Mouse (Mus musculus) heart, adult 18-20 months (tissue): Measurements from ENCODE around the gene Catsperb. TPM values are rescaled to one million over a fixed set of nuclear protein-coding genes. Genes with fewer than 3 reads are reported as not detected.
"Not testable (repeated sequence)": the region's sequence is repeated elsewhere in the genome, so short reads cannot be mapped to it uniquely, and the experiment has no call there.

Source experiments
- DNase-seq, 2 experiments: peaks; one replicate each; pipeline ENCODE4 v3.0.0; 2021 to 2022; ENCODE audit warnings: mixed read lengths in 1 of 2
- long read RNA-seq, 2 experiments: library from polyadenylated mRNA; stranded (forward); transcript quantifications; one replicate each; pipeline ENCODE4 v2.0.0; 2021
- microRNA-seq, 2 experiments: library from miRNA; unstranded; fragments of <30 nt; microRNA quantifications; one replicate each; pipeline ENCODE4 v1.2.0; 2022
- total RNA-seq, 2 experiments: library from RNA; stranded (reverse); gene quantifications; 2 replicates each; pipeline ENCODE4 v1.2.3; 2021

The Catsperb gene
- not detected for total RNA-seq
- long read RNA-seq, experiment 1 = 0 reads
- long read RNA-seq, experiment 2 = 0 reads

DNA sequence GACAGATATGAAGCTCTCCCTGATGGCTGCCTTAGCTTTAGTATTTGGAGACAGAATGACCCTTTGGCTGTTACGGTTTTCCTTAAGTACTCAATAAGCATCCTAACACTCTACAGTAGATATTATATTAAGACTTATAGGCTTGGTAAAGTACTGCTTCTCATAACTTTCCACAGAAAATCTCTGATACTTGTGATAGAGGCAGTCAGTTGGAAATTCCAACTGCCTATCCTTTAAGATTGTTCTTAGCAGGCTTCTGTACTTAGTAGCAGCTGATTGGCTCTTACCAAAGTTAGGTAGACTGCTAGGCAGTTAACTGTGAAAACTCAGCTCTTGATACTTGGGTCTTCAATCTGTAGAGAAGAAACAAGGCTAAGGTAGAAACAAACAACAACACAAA lies at the start of gene Catsperb:
Gene Catsperb, plus strand, starts transcription at position 301 of the 400 bp plus-strand sequence.
- not testable (repeated sequence) for DNase-seq

DNA sequence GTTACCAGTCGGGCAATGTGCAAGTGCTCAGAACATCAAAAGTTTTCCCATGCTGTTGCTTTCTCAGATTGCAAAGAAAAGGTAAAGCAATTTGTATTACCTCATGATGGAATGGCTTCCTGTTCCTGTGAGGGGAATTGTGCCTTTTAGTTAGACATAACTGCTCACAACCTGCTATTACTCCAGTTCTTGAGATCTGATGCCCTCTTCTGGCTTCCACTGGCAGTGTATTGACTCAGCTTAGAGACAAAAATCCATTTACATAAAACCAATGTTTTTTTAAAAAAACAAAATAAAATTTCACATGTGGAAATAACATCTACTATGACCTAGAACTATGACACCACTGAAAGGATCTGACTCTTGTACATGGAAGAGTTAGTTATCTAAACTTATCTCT lies 43.0 kb upstream of the Catsperb start:
- DNase-seq = peak in 1 of 2 experiments; percentile 1

GRCm38 (mm10) chr12:101381460-101381859 lies 23.0 kb upstream of the Catsperb start:
- not testable (repeated sequence) for DNase-seq

GRCm38 (mm10) chr12:101426131-101426530 lies 21.7 kb downstream of the Catsperb start:
- DNase-seq = no peak

DNA sequence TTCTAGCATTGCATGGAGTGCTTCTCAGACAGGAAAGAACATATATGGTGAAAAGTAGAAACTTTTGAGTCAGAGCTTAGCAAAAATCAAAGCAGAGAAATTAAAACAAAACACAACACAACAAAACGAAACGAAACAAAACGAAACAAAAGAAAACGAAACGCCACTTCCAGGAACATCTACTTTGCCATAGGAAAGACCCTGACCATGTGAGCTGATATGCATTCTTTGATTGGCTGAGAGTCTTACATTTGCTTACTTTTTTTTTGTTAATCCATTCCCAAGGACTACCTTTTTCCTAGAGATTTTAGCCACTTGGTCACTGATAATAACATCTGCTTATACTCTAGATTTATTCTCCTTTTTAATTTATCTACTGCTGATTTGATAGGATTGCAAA lies 57.6 kb downstream of the Catsperb start:
- DNase-seq = no peak

GRCm38 (mm10) chr12:101483571-101483970 lies 79.1 kb downstream of the Catsperb start:
- DNase-seq = no peak

GRCm38 (mm10) chr12:101511326-101511725 lies 106.9 kb downstream of the Catsperb start:
- DNase-seq = peak; percentile 2 to 59

- not testable (repeated sequence) for DNase-seq
Measured at GRCm38 (mm10) chr12:101606622-101607021, 202.2 kb downstream of the Catsperb start.

- DNase-seq = no peak
Measured at GRCm38 (mm10) chr12:101633137-101633536, 228.7 kb downstream of the Catsperb start.

DNA sequence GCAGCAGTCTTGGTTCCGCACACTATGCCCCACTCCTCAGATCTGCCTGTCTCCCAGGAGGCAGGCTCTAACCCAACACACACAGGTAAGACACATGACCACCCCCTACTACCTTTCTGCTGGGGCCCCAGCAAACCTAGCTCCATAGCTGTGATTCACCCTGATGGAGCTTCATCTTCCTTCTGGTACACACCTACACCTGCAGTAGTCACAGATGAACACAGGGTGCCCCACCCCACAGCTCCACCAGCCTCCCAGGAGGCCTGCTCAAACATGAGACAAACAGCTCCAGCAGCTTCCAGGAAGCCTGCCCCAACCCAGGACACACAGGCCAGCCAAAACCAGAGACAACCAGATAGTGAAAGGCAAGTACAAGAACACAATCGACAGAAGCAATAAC lies 263.0 kb downstream of the Catsperb start:
- DNase-seq = no peak

Small RNA genes lying within 50 kb of the gene (microRNA-seq; reads per million reads assigned to microRNA genes)
- 0 reads per million in 2 experiments for gene Gm24542
